Mouse (Mus musculus) kidney, postnatal 25 days (tissue): ENCODE measurements around the gene Plppr3.

Experiments used
- DNase-seq, 2 experiments: peaks; one replicate each; pipeline ENCODE4 v3.0.0; 2021; ENCODE audit warnings: mixed read lengths in 2 of 2

The Plppr3 gene

GRCm38 (mm10) chr10:79874290-79874862 lies at the start of gene Plppr3, which contains the start of gene Prtn3:
TSS of gene Plppr3 (minus strand) at chr10:79874634.
TSS of gene Prtn3 (plus strand) at chr10:79874476.
- peak in 1 of 2 experiments; percentile 40 for DNase-seq

- no peak for DNase-seq
Observed at GRCm38 (mm10) chr10:79921572-79921971, 47.1 kb upstream of the Plppr3 start.

GRCm38 (mm10) chr10:79920958-79921535 lies 46.6 kb upstream of the Plppr3 start, which contains the start of gene R3hdm4:
TSS of gene R3hdm4 (minus strand) at chr10:79921208.
- no peak for DNase-seq

- no peak for DNase-seq
Observed at GRCm38 (mm10) chr10:79920056-79920890, 45.8 kb upstream of the Plppr3 start.

GRCm38 (mm10) chr10:79919251-79919849 lies 44.9 kb upstream of the Plppr3 start:
- peak in 1 of 2 experiments; percentile 54 for DNase-seq

GRCm38 (mm10) chr10:79918231-79919078 lies 44.0 kb upstream of the Plppr3 start:
- DNase-seq, result no peak

- DNase-seq, result no peak
Observed at GRCm38 (mm10) chr10:79917532-79918100, 43.2 kb upstream of the Plppr3 start.

GRCm38 (mm10) chr10:79916808-79917531 lies 42.5 kb upstream of the Plppr3 start, which contains the start of gene Kiss1r:
TSS of gene Kiss1r (plus strand) at chr10:79916971.
- DNase-seq, result peak; percentile 91 to 92

- no peak for DNase-seq
Observed at GRCm38 (mm10) chr10:79916081-79916480, 41.6 kb upstream of the Plppr3 start.

- DNase-seq, result no peak
Observed at GRCm38 (mm10) chr10:79914948-79915596, 40.6 kb upstream of the Plppr3 start.

- DNase-seq, result no peak
Observed at GRCm38 (mm10) chr10:79914131-79914947, 39.9 kb upstream of the Plppr3 start.

- DNase-seq, result no peak
Observed at GRCm38 (mm10) chr10:79912412-79912811, 38.0 kb upstream of the Plppr3 start.

- no peak for DNase-seq
Observed at GRCm38 (mm10) chr10:79910556-79910955, 36.1 kb upstream of the Plppr3 start, which contains the start of gene Gm26602. TSS of gene Gm26602 (plus strand) at chr10:79910856.

- peak in 1 of 2 experiments; percentile 41 for DNase-seq
Observed at GRCm38 (mm10) chr10:79909092-79909922, 34.9 kb upstream of the Plppr3 start.

GRCm38 (mm10) chr10:79908167-79909091 lies 34.0 kb upstream of the Plppr3 start, which contains the start of gene Med16:
TSS of gene Med16 (minus strand) at chr10:79908923.
- DNase-seq, result peak; percentile 98

GRCm38 (mm10) chr10:79907415-79907814 lies 33.0 kb upstream of the Plppr3 start:
- DNase-seq, result no peak

- DNase-seq, result no peak
Observed at GRCm38 (mm10) chr10:79906712-79907111, 32.3 kb upstream of the Plppr3 start.
